Mouse (Mus musculus) hindbrain, embryonic 16.5 days (tissue): ENCODE measurements at regions not wholly inside any gene's neighbourhood (a gene's known extent, or its start where the extent isn't known, plus 50 kb on each side); places are given as distances from the start of the nearest gene placed in this dataset.

ENCODE experiments used
- ATAC-seq: fragments of 200-750 bp; cut with Nextera tagmentation; 2 replicates; pipeline ENCODE4 v1.8.0; 2017; ENCODE audit warnings: moderate TSS enrichment, moderate library complexity
- H3K27ac ChIP-seq: fragments of 300-500 bp; sonication (generic); 2 replicates; pipeline ENCODE4 v1.5.1; 2014; ENCODE audit warnings: low read depth, mild to moderate bottlenecking, control low read depth, low read length, moderate library complexity
- H3K27me3 ChIP-seq: fragments of 300-500 bp; sonication (generic); replicated peaks from 2 replicates; pipeline ENCODE4 v1.6.1; 2014; ENCODE audit warnings: low read length; ENCODE audit not compliant: control insufficient read depth, insufficient read depth
- H3K36me3 ChIP-seq: fragments of 300-500 bp; sonication (generic); 2 replicates; pipeline ENCODE4 v1.6.1; 2014; ENCODE audit warnings: mild to moderate bottlenecking, low read length, moderate library complexity, mixed read lengths; ENCODE audit not compliant: control insufficient read depth, insufficient read depth
- H3K4me1 ChIP-seq: fragments of 300-500 bp; sonication (generic); 2 replicates; pipeline ENCODE4 v1.6.1; 2014; ENCODE audit warnings: low read depth, low read length; ENCODE audit not compliant: control insufficient read depth, insufficient read depth
- H3K4me2 ChIP-seq: fragments of 300-500 bp; sonication (generic); 2 replicates; pipeline ENCODE4 v1.6.1; 2014; ENCODE audit warnings: mild to moderate bottlenecking, low read length, control low read depth, moderate library complexity
- H3K4me3 ChIP-seq: fragments of 300-500 bp; sonication (generic); 2 replicates; pipeline ENCODE4 v1.5.1; 2014; ENCODE audit warnings: mild to moderate bottlenecking, low read length, control low read depth, moderate library complexity
- H3K9ac ChIP-seq: fragments of 300-500 bp; sonication (generic); 2 replicates; pipeline ENCODE4 v1.6.1; 2014; ENCODE audit warnings: low read depth, mild to moderate bottlenecking, control low read depth, low read length, moderate library complexity
- H3K9me3 ChIP-seq: fragments of 300-500 bp; sonication (generic); 2 replicates; pipeline ENCODE4 v1.6.1; 2014; ENCODE audit warnings: mild to moderate bottlenecking, low read length, moderate library complexity; ENCODE audit not compliant: control insufficient read depth
- WGBS: fragments of 180-500 bp; shearing (Covaris S2); extraction: QIAGEN DNeasy Blood & Tissue Kit; methylation state at CpG from one replicate; pipeline ENCODE4 v1.1.7; 2014; 5-methylcytosine and 5-hydroxymethylcytosine counted together

- no peak for ATAC-seq
- Histone ChIP-seq H3K9ac (no peak overlapping the region), H3K4me1 (peaks cover 5% of the 10 kb centered on the region), H3K27ac (no peak overlapping the region), H3K4me3 (no peak overlapping the region), H3K36me3 (no peaks in the 10 kb centered on the region), H3K9me3 (no peaks in the 10 kb centered on the region), H3K4me2 (peak overlapping the region; percentile 41), H3K27me3 (no peaks in the 10 kb centered on the region)
- 44% methylated on average over 16 of the region's 16 CpGs for WGBS
Measured at GRCm38 (mm10) chr2:170945401-170946105, 213.9 kb downstream of the Dok5 start.

- WGBS, result 75% methylated on average over 15 of the region's 15 CpGs
- Histone ChIP-seq H3K27me3 (no peaks in the 10 kb centered on the region), H3K9ac (no peak overlapping the region), H3K4me3 (no peak overlapping the region), H3K9me3 (no peaks in the 10 kb centered on the region), H3K4me1 (peaks cover 5% of the 10 kb centered on the region), H3K4me2 (peak overlapping the region; percentile 41), H3K36me3 (no peaks in the 10 kb centered on the region), H3K27ac (no peak overlapping the region)
- 0 out of 2 replicates have a peak, but pooled peaks have one; percentile 50 for ATAC-seq
Measured at GRCm38 (mm10) chr2:170946106-170946657, 214.6 kb downstream of the Dok5 start.

GRCm38 (mm10) chr2:170947236-170947635 is 215.6 kb downstream of the Dok5 start:
- no peak for ATAC-seq

GRCm38 (mm10) chr2:170954626-170955025 is 223.0 kb downstream of the Dok5 start:
- Histone ChIP-seq H3K4me2 (no peak overlapping the region), H3K4me1 (no peaks in the 10 kb centered on the region), H3K27me3 (no peaks in the 10 kb centered on the region), H3K9me3 (no peaks in the 10 kb centered on the region), H3K9ac (no peak overlapping the region), H3K4me3 (no peak overlapping the region), H3K27ac (no peak overlapping the region), H3K36me3 (no peaks in the 10 kb centered on the region)
- ATAC-seq, result no peak
- 95% methylated on average over 17 of the region's 17 CpGs for WGBS

More at GRCm38 (mm10) chr2:170947236-170947635, 215.6 kb downstream of the Dok5 start:
- Histone ChIP-seq H3K4me3 (no peak overlapping the region), H3K9ac (no peak overlapping the region), H3K27me3 (no peaks in the 10 kb centered on the region), H3K4me1 (peaks cover 5% of the 10 kb centered on the region), H3K4me2 (no peak overlapping the region), H3K36me3 (no peaks in the 10 kb centered on the region), H3K27ac (no peak overlapping the region), H3K9me3 (no peaks in the 10 kb centered on the region)
- whole genome bisulfite sequencing, result 88% methylated on average over 8 of the region's 8 CpGs

- H3K4me3 ChIP-seq, result no peak overlapping the region
- no peaks in the 10 kb centered on the region; the same call in 1 of the 2 replicates for H3K36me3 ChIP-seq
- no peak overlapping the region for H3K27ac ChIP-seq
- ATAC-seq, result no peak
- no peak overlapping the region for H3K9ac ChIP-seq
- H3K4me1 ChIP-seq, result no peaks in the 10 kb centered on the region
- no peaks in the 10 kb centered on the region for H3K27me3 ChIP-seq
- 81% methylated on average over 3 of the region's 3 CpGs for WGBS
- H3K9me3 ChIP-seq, result 0 out of 2 replicates have a peak, but pooled peaks cover 2% of the 10 kb centered on the region
- no peak overlapping the region for H3K4me2 ChIP-seq
Measured at GRCm38 (mm10) chr2:170956766-170957165, 225.2 kb downstream of the Dok5 start.

GRCm38 (mm10) chr2:170960396-170960795 is 228.8 kb downstream of the Dok5 start:
- Histone ChIP-seq H3K4me3 (no peak overlapping the region), H3K27ac (no peak overlapping the region), H3K9me3 (0 out of 2 replicates have a peak, but pooled peaks cover 2% of the 10 kb centered on the region), H3K4me2 (no peak overlapping the region), H3K4me1 (no peaks in the 10 kb centered on the region), H3K9ac (no peak overlapping the region), H3K27me3 (no peaks in the 10 kb centered on the region), H3K36me3 (no peaks in the 10 kb centered on the region; the same call in 1 of the 2 replicates)
- WGBS, result 86% methylated on average over 4 of the region's 4 CpGs
- ATAC-seq, result no peak

- Histone ChIP-seq H3K27me3 (no peaks in the 10 kb centered on the region), H3K4me1 (no peaks in the 10 kb centered on the region), H3K9me3 (0 out of 2 replicates have a peak, but pooled peaks cover 2% of the 10 kb centered on the region), H3K9ac (no peak overlapping the region), H3K27ac (no peak overlapping the region), H3K4me2 (no peak overlapping the region), H3K36me3 (no peaks in the 10 kb centered on the region; the same call in 1 of the 2 replicates), H3K4me3 (no peak overlapping the region)
- no peak for ATAC-seq
- WGBS, result 81% methylated on average over 4 of the region's 4 CpGs
Measured at GRCm38 (mm10) chr2:170962481-170962880, 230.9 kb downstream of the Dok5 start.

- H3K36me3 ChIP-seq, result no peaks in the 10 kb centered on the region
- no peaks in the 10 kb centered on the region for H3K27me3 ChIP-seq
- H3K4me2 ChIP-seq, result no peak overlapping the region
- ATAC-seq, result no peak
- 73% methylated on average over 3 of the region's 3 CpGs for WGBS
- H3K9me3 ChIP-seq, result no peaks in the 10 kb centered on the region
- no peak overlapping the region for H3K9ac ChIP-seq
- no peaks in the 10 kb centered on the region for H3K4me1 ChIP-seq
- H3K27ac ChIP-seq, result no peak overlapping the region
- H3K4me3 ChIP-seq, result no peak overlapping the region
Measured at GRCm38 (mm10) chr2:170969430-170969829, 237.8 kb downstream of the Dok5 start.

- Histone ChIP-seq H3K9ac (no peak overlapping the region), H3K9me3 (no peaks in the 10 kb centered on the region), H3K27ac (no peak overlapping the region), H3K4me3 (no peak overlapping the region), H3K27me3 (no peaks in the 10 kb centered on the region), H3K36me3 (no peaks in the 10 kb centered on the region), H3K4me2 (no peak overlapping the region), H3K4me1 (no peaks in the 10 kb centered on the region)
- ATAC-seq, result no peak
- 71% methylated on average over 1 of the region's 1 CpGs for WGBS
Measured at GRCm38 (mm10) chr2:170985357-170985756, 253.8 kb downstream of the Dok5 start.
